Mouse (Mus musculus) liver, adult 2 months (tissue): ENCODE results near the gene D8Ertd738e. TPM values are rescaled to one million over a fixed set of nuclear protein-coding genes. Genes with fewer than 3 reads are reported as not detected.

Experiments
- DNase-seq: peaks from one replicate; pipeline ENCODE4 v3.0.0-alpha.2; 2011; ENCODE audit warnings: low read depth, low spot score; ENCODE audit errors: extremely low read depth
- H3K27ac ChIP-seq: fragments of 200-500 bp; replicated peaks from 2 replicates; pipeline ENCODE4 v1.5.1; 2012; ENCODE audit warnings: low read depth, mild to moderate bottlenecking, control low read depth, inconsistent platforms, low read length; ENCODE audit not compliant: insufficient read depth
- H3K27me3 ChIP-seq: fragments of 200-500 bp; 2 replicates; pipeline ENCODE4 v1.6.1; 2012; ENCODE audit warnings: mild to moderate bottlenecking, moderate library complexity, low read length, inconsistent platforms; ENCODE audit not compliant: control insufficient read depth, insufficient read depth
- H3K36me3 ChIP-seq: fragments of 200-500 bp; 2 replicates; pipeline ENCODE4 v1.6.1; 2012; ENCODE audit warnings: low read length, inconsistent platforms; ENCODE audit not compliant: control insufficient read depth, insufficient read depth
- H3K4me1 ChIP-seq: fragments of 200-500 bp; 2 replicates; pipeline ENCODE4 v1.6.1; 2011; ENCODE audit warnings: low read length; ENCODE audit not compliant: control insufficient read depth, insufficient read depth
- H3K4me3 ChIP-seq: fragments of 200-500 bp; 2 replicates; pipeline ENCODE4 v1.5.1; 2011; ENCODE audit warnings: low read depth, mild to moderate bottlenecking, control low read depth, low read length, moderate library complexity; ENCODE audit not compliant: insufficient read depth
- H3K79me2 ChIP-seq: fragments of 200-500 bp; 2 replicates; pipeline ENCODE4 v1.6.1; 2012; ENCODE audit warnings: inconsistent platforms, mild to moderate bottlenecking, low read length, moderate library complexity; ENCODE audit not compliant: control insufficient read depth, insufficient read depth
- H3K9ac ChIP-seq: fragments of 200-500 bp; 2 replicates; pipeline ENCODE4 v1.6.1; 2012; ENCODE audit warnings: low read depth, mild to moderate bottlenecking, control low read depth, inconsistent platforms, low read length
- CTCF ChIP-seq: fragments of 200-500 bp; IDR thresholded peaks from 2 replicates; pipeline ENCODE4 v1.5.1; 2011; ENCODE audit warnings: low read depth, low read length, control low read depth
- POLR2A ChIP-seq: fragments of 200-500 bp; IDR thresholded peaks from 2 replicates; pipeline ENCODE4 v1.6.1; 2011; ENCODE audit warnings: low read length, control low read depth; ENCODE audit not compliant: insufficient read depth; ENCODE audit errors: extremely low read depth
- WGBS: fragments of 180-500 bp; shearing (Covaris S2); methylation state at CpG from one replicate; pipeline ENCODE4 v1.1.7; 2018; 5-methylcytosine and 5-hydroxymethylcytosine counted together
- polyA plus RNA-seq: library from polyadenylated mRNA; depleted of rRNA; stranded (reverse); fragments of >200 nt; gene quantifications from 2 replicates; pipeline ENCODE4 v1.2.3, GENCODE M21; 2012
- total RNA-seq: library from RNA; depleted of rRNA; stranded (reverse); fragments of >200 nt; gene quantifications from 2 replicates; pipeline ENCODE4 v1.2.3, GENCODE M21; 2014

Gene D8Ertd738e
- total and polyA plus RNA-seq, 2 experiments: 105 to 115 TPM

DNA sequence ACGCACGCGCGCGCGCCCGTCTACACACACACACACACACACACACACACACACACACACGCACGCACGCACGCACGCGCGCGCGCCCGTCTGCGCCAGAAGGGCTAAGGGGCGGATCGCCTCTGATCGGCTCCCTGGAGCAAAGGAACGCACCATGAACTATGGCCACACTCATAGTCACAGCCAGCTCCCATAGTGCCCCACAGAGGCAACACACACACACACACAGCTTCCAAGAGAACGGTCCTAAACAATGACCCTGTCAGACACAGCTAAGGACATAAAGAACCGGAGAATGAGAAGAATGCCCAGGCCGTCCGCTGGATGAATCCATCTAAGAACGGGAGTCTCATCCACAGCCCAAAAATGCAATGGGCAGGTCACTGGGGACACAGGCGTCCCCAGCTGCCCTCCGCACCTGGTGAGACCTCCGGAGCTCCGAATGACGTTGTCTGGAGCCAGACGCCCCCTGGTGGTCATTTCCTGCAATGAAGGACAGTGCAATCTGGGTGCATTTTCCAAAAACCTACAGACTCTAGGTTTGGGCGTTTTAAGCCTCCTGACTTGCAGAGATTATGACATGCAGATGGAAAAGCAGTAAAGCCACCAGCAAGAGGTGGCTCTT lies 39.2 kb downstream of the D8Ertd738e start:
- H3K27me3 ChIP-seq: no peaks in the 10 kb centered on the region
- no peak overlapping the region for H3K27ac ChIP-seq
- H3K79me2 ChIP-seq: no peaks in the 10 kb centered on the region
- WGBS: 57% methylated on average over 34 of the region's 34 CpGs
- TF ChIP-seq CTCF (peak; percentile 84), POLR2A (no peak)
- H3K36me3 ChIP-seq: peaks cover 4% of the 10 kb centered on the region; the same call in 1 of the 2 replicates
- no peak overlapping the region for H3K9ac ChIP-seq
- H3K4me1 ChIP-seq: 0 out of 2 replicates have a peak, but pooled peaks cover 2% of the 10 kb centered on the region
- no peak for DNase-seq
- no peak overlapping the region for H3K4me3 ChIP-seq

DNA sequence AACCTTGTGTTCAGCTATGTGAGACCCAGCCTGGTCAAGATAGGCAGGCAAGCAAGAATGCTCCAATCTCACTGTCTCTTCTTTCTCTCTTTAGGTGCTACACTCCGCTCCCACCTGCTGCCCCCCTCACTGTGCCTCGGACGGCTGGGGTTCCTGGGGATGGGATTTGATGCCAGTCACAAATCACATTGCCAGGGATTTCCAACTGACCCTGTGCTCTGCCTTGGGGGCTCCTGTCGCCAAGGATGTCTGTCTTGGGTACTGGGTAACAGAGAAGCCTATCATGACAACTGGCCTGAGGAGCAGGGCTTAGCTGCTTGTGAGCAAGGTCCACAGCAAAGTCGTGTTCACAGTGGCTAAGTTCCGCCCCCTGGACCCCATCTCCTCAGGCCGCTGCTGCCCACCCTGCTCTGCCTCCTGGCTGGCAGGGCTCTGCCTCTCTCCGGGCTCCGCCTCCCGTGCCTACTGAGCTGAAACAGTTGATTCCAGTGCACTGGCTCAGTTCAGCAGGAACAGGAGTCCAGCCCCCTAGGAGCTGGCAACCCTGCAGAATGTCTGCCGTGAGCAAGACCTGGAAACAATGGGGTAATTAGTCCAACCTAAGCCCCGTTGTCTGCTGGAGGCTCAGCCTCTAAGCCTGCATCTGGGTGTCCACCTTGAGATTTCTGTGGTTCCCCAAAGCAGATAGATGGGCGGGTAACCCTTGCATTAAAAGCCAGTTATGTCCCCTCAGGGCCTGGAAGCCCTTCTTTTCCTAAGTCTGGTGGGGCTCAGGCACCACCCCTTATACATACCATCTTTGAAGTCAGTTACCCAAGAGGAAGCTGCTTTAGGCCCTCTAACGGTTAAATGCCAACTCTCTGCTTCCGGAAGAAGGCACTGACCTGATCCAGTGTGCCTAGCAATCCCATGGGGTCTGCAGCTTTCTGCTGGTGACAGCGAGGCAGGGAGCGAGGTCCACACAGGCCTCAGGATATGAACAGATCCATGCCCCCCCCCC lies 40.8 kb downstream of the D8Ertd738e start:
- 0 out of 2 replicates have a peak, but pooled peaks cover 2% of the 10 kb centered on the region for H3K4me1 ChIP-seq
- H3K27ac ChIP-seq: no peak overlapping the region
- no peak overlapping the region for H3K9ac ChIP-seq
- no peak for DNase-seq
- 78% methylated on average over 17 of the region's 17 CpGs for WGBS
- H3K36me3 ChIP-seq: peaks cover 4% of the 10 kb centered on the region; the same call in 1 of the 2 replicates
- TF ChIP-seq CTCF (no peak), POLR2A (no peak)
- H3K27me3 ChIP-seq: no peaks in the 10 kb centered on the region
- H3K79me2 ChIP-seq: no peaks in the 10 kb centered on the region
- H3K4me3 ChIP-seq: no peak overlapping the region

DNA sequence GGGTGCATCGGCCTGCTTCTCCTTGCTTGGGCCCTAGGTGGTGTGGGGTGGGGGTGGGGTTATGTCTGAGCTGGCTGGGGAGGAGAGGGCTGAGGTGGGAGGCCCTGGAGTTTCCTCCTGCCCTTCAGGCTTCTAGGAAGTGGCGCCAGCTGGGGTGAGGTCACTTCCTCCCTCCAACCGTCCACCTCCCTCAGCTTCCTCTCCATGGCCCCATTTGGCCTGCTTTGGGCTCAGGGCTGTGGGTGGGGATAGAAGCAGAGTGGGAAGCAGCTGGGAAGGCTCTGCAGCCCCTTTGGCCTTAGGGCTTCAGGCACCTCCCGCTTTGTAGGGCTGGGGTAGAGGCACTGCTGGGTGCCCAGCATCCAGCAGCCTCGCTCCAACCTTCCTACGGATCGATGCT lies 41.7 kb downstream of the D8Ertd738e start:
- Histone ChIP-seq H3K79me2 (no peaks in the 10 kb centered on the region), H3K4me1 (0 out of 2 replicates have a peak, but pooled peaks cover 2% of the 10 kb centered on the region), H3K36me3 (peaks cover under 1% of the 10 kb centered on the region; the same call in 1 of the 2 replicates), H3K4me3 (peak overlapping the region; percentile 6; the same call in 1 of the 2 replicates), H3K27me3 (no peaks in the 10 kb centered on the region), H3K9ac (peak overlapping the region; percentile 12), H3K27ac (peak overlapping the region; percentile 18; the same call in 1 of the 2 replicates)
- 60% methylated on average over 7 of the region's 7 CpGs for whole genome bisulfite sequencing
- DNase-seq: peak; percentile 28
- TF ChIP-seq CTCF: no peak
- 0 out of 2 replicates have a peak, but pooled peaks have one; percentile 3 for TF ChIP-seq POLR2A

DNA sequence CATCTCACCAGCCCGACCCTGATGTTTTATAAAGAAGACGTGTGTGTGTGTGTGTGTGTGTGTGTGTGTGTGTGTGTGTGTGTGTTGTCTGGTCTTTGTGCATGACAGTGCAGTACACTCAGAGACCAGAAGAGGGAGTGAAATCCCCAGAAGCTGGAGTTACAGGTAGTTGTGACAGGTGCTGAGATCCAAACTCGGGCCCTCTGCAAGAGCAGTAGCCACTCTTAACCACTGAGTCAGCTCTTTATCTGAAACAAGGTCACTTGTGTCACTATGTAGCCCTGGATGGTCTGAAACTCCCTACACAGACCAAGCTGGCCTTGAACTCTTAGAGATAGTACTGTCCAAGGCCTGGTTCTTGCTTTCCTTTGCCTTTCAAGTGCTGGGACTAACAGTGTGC lies 42.9 kb downstream of the D8Ertd738e start:
- no peaks in the 10 kb centered on the region for H3K27me3 ChIP-seq
- H3K27ac ChIP-seq: no peak overlapping the region
- no peaks in the 10 kb centered on the region for H3K36me3 ChIP-seq
- TF ChIP-seq POLR2A (no peak), CTCF (no peak)
- no peak overlapping the region for H3K4me3 ChIP-seq
- H3K79me2 ChIP-seq: peaks cover 4% of the 10 kb centered on the region; the same call in 1 of the 2 replicates
- no peak for DNase-seq
- WGBS: 83% methylated on average over 3 of the region's 3 CpGs
- 0 out of 2 replicates have a peak, but pooled peaks cover 2% of the 10 kb centered on the region for H3K4me1 ChIP-seq
- no peak overlapping the region for H3K9ac ChIP-seq

DNA sequence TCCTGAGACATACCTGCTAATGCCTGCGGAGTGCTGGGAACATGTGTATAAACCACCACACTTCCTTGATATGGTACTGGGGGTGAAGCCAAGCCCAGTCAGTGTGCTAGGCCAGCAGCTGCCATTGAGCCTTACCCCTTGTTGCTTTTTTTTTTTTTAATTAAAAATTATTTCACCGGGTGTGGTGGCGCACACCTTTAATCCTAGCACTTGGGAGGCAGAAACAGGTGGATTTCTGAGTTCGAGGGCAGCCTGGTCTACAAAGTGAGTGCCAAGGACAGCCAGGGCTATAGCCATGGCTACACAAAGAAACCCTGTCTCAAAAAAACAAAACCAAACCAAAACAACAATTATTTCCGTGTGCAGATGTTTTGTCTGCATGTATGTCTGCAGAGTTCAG lies 44.4 kb downstream of the D8Ertd738e start:
- DNase-seq: no peak
- WGBS: 94% methylated on average over 5 of the region's 5 CpGs
- Histone ChIP-seq H3K27me3 (no peaks in the 10 kb centered on the region), H3K9ac (no peak overlapping the region), H3K4me3 (no peak overlapping the region), H3K36me3 (no peaks in the 10 kb centered on the region), H3K79me2 (peaks cover 8% of the 10 kb centered on the region; the same call in 1 of the 2 replicates), H3K27ac (no peak overlapping the region), H3K4me1 (0 out of 2 replicates have a peak, but pooled peaks cover 2% of the 10 kb centered on the region)
- TF ChIP-seq CTCF: no peak
- no peak for TF ChIP-seq POLR2A
